Mouse (Mus musculus): ENCODE results near the gene Ctnnbip1. TPM values are rescaled to one million over a fixed set of nuclear protein-coding genes. Genes with fewer than 3 reads are reported as not detected.

Gene Ctnnbip1
- total and polyA plus RNA-seq, 3 experiments = 25.0 to 27.3 (median 25.5) TPM

DNA sequence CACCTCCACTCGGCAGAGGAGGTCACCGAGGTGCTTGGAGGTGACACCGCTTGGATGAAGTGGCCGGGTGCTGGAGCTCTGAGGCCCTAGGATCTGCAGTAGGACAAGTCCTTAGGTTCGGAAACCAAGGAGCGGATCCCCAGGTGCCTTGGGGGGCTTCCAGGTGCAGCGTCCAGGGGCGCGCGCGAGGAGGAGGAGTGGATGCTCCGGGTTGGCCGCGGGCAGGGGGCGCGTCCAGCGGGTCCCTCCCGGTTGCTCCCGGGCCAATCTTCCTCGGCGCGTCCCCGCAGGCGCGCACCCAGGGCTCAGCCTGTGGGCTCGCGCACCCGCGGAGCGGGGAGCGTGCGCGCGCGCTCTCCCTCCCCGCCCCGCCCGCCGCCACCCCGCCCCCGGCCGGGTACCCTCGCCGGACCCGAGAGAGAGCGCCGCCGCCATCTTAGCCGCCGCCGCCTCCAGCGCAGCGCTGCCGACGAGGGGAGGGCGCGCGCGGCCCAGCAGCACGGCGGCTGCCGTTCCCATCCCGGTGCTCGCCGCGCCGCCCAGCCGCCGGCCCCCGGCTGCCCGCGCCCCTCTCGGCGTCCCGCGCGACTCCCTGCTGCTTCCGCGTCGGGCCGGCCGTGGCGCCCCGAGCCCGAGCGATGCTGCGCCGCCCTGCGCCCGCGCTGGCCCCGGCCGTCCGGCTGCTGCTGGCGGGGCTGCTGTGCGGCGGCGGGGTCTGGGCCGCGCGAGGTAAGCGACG is 68.2 kb downstream of the Ctnnbip1 start, which contains the start of gene Clstn1:
Clstn1 (plus strand) TSS at position 425 of the 739 bp plus-strand sequence.
- intact Hi-C loops (cut with DNase I) = loop anchor here (2.0 to 5.0 kb wide), 2 partner anchors 21 to 34 kb away; no protein-coding TSS in a partner anchor
- H3K27ac ChIP-seq = peak within 1 kb of the TSS; percentile 65
- no peaks in the 10 kb centered on the region for H3K36me3 ChIP-seq (ENCODE audit: control insufficient read depth, insufficient read depth, low read length)
- H3K4me1 ChIP-seq (ENCODE audit: control insufficient read depth, insufficient read depth, low read length) = peaks cover 7% of the 10 kb centered on the region
- peak within 1 kb of the TSS; percentile 92 for H3K9ac ChIP-seq (ENCODE audit: low read depth, low read length)
- no peaks in the 10 kb centered on the region; the same call in 1 of the 2 replicates for H3K79me2 ChIP-seq (replicated peaks; ENCODE audit: control insufficient read depth, insufficient read depth, low read length)
- DNase-seq = peak; percentile 80
- TF ChIP-seq POLR2A (IDR thresholded peaks at IDR 0.05; ENCODE audit: insufficient read depth, low read depth, low read length) (no peak), EP300 (IDR thresholded peaks at IDR 0.05; ENCODE audit: insufficient read depth, low read depth, low read length) (no peak), CTCF (IDR thresholded peaks at IDR 0.05) (no peak)
- 3% methylated on average over 82 of the region's 103 CpGs for WGBS
- H3K4me3 ChIP-seq = peak within 1 kb of the TSS; percentile 60
- H3K27me3 ChIP-seq (ENCODE audit: control insufficient read depth, insufficient read depth, low read length) = no peaks in the 10 kb centered on the region

- intact Hi-C loops (cut with DNase I) = loop anchor here (2.0 to 5.0 kb wide), 2 partner anchors 22 to 35 kb away; no protein-coding TSS in a partner anchor
- H3K9ac ChIP-seq (ENCODE audit: low read depth, low read length) = peak overlapping the region; percentile 92
- no peak for TF ChIP-seq POLR2A (IDR thresholded peaks at IDR 0.05; ENCODE audit: insufficient read depth, low read depth, low read length)
- no peak for TF ChIP-seq CTCF (IDR thresholded peaks at IDR 0.05)
- TF ChIP-seq EP300 (IDR thresholded peaks at IDR 0.05; ENCODE audit: insufficient read depth, low read depth, low read length) = no peak
- 1% methylated on average over 72 of the region's 72 CpGs for WGBS
- no peaks in the 10 kb centered on the region for H3K27me3 ChIP-seq (ENCODE audit: control insufficient read depth, insufficient read depth, low read length)
- H3K79me2 ChIP-seq (replicated peaks; ENCODE audit: control insufficient read depth, insufficient read depth, low read length) = no peaks in the 10 kb centered on the region; the same call in 1 of the 2 replicates
- no peaks in the 10 kb centered on the region for H3K36me3 ChIP-seq (ENCODE audit: control insufficient read depth, insufficient read depth, low read length)
- H3K4me3 ChIP-seq = peak overlapping the region; percentile 60
- H3K4me1 ChIP-seq (ENCODE audit: control insufficient read depth, insufficient read depth, low read length) = peaks cover 7% of the 10 kb centered on the region
- peak overlapping the region; percentile 33 for H3K27ac ChIP-seq
- DNase-seq = peak; percentile 44 to 51
These were observed 69.0 kb downstream of the Ctnnbip1 start for GRCm38 (mm10) chr4:149586783-149587595.

DNA sequence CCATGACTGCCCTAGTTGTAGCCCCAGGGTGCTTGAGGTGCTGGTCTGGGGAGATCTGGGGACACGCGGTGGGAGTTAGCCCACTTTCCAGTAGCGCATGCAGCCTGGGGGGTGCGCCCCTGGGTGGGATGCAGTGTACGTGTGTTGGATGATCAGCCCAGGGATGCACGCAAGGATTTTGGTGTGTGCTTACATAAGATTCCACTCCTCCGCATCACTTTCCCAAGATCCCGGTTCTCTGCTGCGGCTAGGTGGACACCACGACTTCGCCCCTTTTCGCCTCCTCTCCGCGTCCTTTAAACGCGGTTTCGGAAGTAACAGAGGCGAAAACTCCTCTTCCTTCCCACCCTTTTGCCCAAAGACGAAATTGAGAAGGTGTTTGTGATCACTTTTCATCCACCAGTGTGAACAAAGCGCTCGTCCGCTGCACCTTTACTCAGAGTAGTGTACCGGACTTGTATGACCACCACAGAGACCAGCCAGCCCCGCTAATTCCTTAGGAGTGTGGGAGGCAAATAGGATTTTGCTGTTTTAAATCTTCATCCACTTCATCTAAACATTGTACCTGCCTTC is 69.6 kb downstream of the Ctnnbip1 start:
- peak overlapping the region; percentile 33; the same call in 1 of the 2 replicates for H3K27ac ChIP-seq
- no peaks in the 10 kb centered on the region for H3K27me3 ChIP-seq (ENCODE audit: control insufficient read depth, insufficient read depth, low read length)
- 34% methylated on average over 24 of the region's 24 CpGs for WGBS
- H3K4me1 ChIP-seq (ENCODE audit: control insufficient read depth, insufficient read depth, low read length) = peaks cover 11% of the 10 kb centered on the region
- no peaks in the 10 kb centered on the region for H3K36me3 ChIP-seq (ENCODE audit: control insufficient read depth, insufficient read depth, low read length)
- no peaks in the 10 kb centered on the region; the same call in 1 of the 2 replicates for H3K79me2 ChIP-seq (replicated peaks; ENCODE audit: control insufficient read depth, insufficient read depth, low read length)
- H3K4me3 ChIP-seq = peak overlapping the region; percentile 60
- no peak for TF ChIP-seq EP300 (IDR thresholded peaks at IDR 0.05; ENCODE audit: insufficient read depth, low read depth, low read length)
- TF ChIP-seq POLR2A (IDR thresholded peaks at IDR 0.05; ENCODE audit: insufficient read depth, low read depth, low read length) = no peak
- no peak for TF ChIP-seq CTCF (IDR thresholded peaks at IDR 0.05)
- intact Hi-C loops (cut with DNase I) = loop anchor here (2.0 to 5.0 kb wide), 2 partner anchors 23 to 35 kb away; no protein-coding TSS in a partner anchor
- DNase-seq = no peak
- H3K9ac ChIP-seq (ENCODE audit: low read depth, low read length) = peak overlapping the region; percentile 92

- intact Hi-C loops (cut with DNase I) = no loop called here
- H3K4me3 ChIP-seq = no peak overlapping the region
- no peak for DNase-seq
- H3K27me3 ChIP-seq (ENCODE audit: control insufficient read depth, insufficient read depth, low read length) = no peaks in the 10 kb centered on the region
- H3K36me3 ChIP-seq (ENCODE audit: control insufficient read depth, insufficient read depth, low read length) = no peaks in the 10 kb centered on the region
- H3K27ac ChIP-seq = no peak overlapping the region
- H3K79me2 ChIP-seq (replicated peaks; ENCODE audit: control insufficient read depth, insufficient read depth, low read length) = peaks cover 2% of the 10 kb centered on the region
- WGBS = 90% methylated on average over 1 of the region's 1 CpGs
- peak; percentile 69 for TF ChIP-seq CTCF (IDR thresholded peaks at IDR 0.05)
- no peak for TF ChIP-seq POLR2A (IDR thresholded peaks at IDR 0.05; ENCODE audit: insufficient read depth, low read depth, low read length)
- no peak overlapping the region for H3K9ac ChIP-seq (ENCODE audit: low read depth, low read length)
- peaks cover 11% of the 10 kb centered on the region for H3K4me1 ChIP-seq (ENCODE audit: control insufficient read depth, insufficient read depth, low read length)
These were observed 72.2 kb downstream of the Ctnnbip1 start for GRCm38 (mm10) chr4:149590200-149590599.

GRCm38 (mm10) chr4:149591486-149591885 is 73.5 kb downstream of the Ctnnbip1 start:
- WGBS = 88% methylated on average over 2 of the region's 2 CpGs
- Histone ChIP-seq H3K27me3 (ENCODE audit: control insufficient read depth, insufficient read depth, low read length) (no peaks in the 10 kb centered on the region), H3K4me3 (no peak overlapping the region), H3K9ac (ENCODE audit: low read depth, low read length) (no peak overlapping the region), H3K27ac (no peak overlapping the region), H3K36me3 (ENCODE audit: control insufficient read depth, insufficient read depth, low read length) (no peaks in the 10 kb centered on the region), H3K4me1 (ENCODE audit: control insufficient read depth, insufficient read depth, low read length) (peaks cover 9% of the 10 kb centered on the region), H3K79me2 (replicated peaks; ENCODE audit: control insufficient read depth, insufficient read depth, low read length) (peaks cover 2% of the 10 kb centered on the region)
- TF ChIP-seq CTCF (IDR thresholded peaks at IDR 0.05) = peak; percentile 65
- no peak for TF ChIP-seq EP300 (IDR thresholded peaks at IDR 0.05; ENCODE audit: insufficient read depth, low read depth, low read length)
- intact Hi-C loops (cut with DNase I) = no loop called here
- no peak for DNase-seq

Measured in heart, adult 2 months (tissue).